Mouse (Mus musculus) hindbrain, embryonic 12.5 days (tissue): ENCODE results near the gene Mapk8ip3. TPM values are rescaled to one million over a fixed set of nuclear protein-coding genes. Genes with fewer than 3 reads are reported as not detected.
A peak's percentile ranks its signal among the peaks of the same experiment; 100 is the strongest.

Experiments
- ATAC-seq: fragments of 200-750 bp; cut with Nextera tagmentation; 2 replicates; pipeline ENCODE4 v1.8.0; 2017; ENCODE audit warnings: moderate TSS enrichment; ENCODE audit not compliant: low FRiP score
- H3K27ac ChIP-seq: fragments of 300-500 bp; sonication (generic); 2 replicates; pipeline ENCODE4 v1.5.1; 2016; ENCODE audit warnings: mild to moderate bottlenecking
- H3K27me3 ChIP-seq: fragments of 300-500 bp; sonication (generic); 2 replicates; pipeline ENCODE4 v1.6.1; 2016; ENCODE audit warnings: mild to moderate bottlenecking
- H3K36me3 ChIP-seq: fragments of 300-500 bp; sonication (generic); 2 replicates; pipeline ENCODE4 v1.6.1; 2016; ENCODE audit warnings: mild to moderate bottlenecking
- H3K4me1 ChIP-seq: fragments of 300-500 bp; sonication (generic); 2 replicates; pipeline ENCODE4 v1.6.1; 2016
- H3K4me2 ChIP-seq: fragments of 300-500 bp; sonication (generic); replicated peaks from 2 replicates; pipeline ENCODE4 v1.6.1; 2016; ENCODE audit warnings: mild to moderate bottlenecking
- H3K4me3 ChIP-seq: fragments of 300-500 bp; sonication (generic); 2 replicates; pipeline ENCODE4 v1.5.1; 2016; ENCODE audit warnings: mild to moderate bottlenecking
- H3K9ac ChIP-seq: fragments of 300-500 bp; sonication (generic); 2 replicates; pipeline ENCODE4 v1.6.1; 2016; ENCODE audit warnings: mild to moderate bottlenecking, moderate library complexity
- H3K9me3 ChIP-seq: fragments of 300-500 bp; sonication (generic); replicated peaks from 2 replicates; pipeline ENCODE4 v1.6.1; 2016; ENCODE audit warnings: mild to moderate bottlenecking
- WGBS: fragments of 180-500 bp; shearing (Covaris S2); methylation state at CpG from one replicate; pipeline ENCODE4 v1.1.7; 2016; 5-methylcytosine and 5-hydroxymethylcytosine counted together
- polyA plus RNA-seq: library from polyadenylated mRNA; unstranded; fragments of >200 nt; fragmentation: Nextera tagmentation; extraction: Ambion mirVana; gene quantifications from 2 replicates; pipeline ENCODE4 v1.2.1, GENCODE M21; 2016

Gene Mapk8ip3
- polyA plus RNA-seq, 1 experiment from 2014 or later = 84.7 TPM

DNA sequence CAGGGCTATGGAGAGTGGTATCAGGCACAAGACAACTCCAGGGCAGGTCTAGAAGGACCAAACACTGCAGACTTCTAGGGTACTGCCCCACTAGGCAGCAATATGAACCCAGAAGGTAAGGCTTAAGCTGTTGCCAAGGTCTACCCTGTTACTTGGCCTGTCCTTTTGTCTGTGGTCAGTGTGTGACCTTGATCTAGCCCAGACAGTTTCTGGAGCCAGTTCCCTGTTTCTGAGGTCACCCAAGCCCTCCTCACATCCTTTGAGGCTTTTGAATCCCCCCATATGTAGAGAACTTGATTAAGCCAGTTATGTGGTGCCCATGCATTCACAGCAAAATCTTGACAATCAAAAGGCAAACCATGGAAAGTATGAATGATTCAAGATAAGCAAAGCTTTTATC is 1.1 kb downstream of the Mapk8ip3 start:
- Histone ChIP-seq H3K4me2 (peak overlapping the region; percentile 78), H3K9ac (peak overlapping the region; percentile 86), H3K27me3 (no peaks in the 10 kb centered on the region), H3K9me3 (no peaks in the 10 kb centered on the region), H3K4me3 (peak overlapping the region; percentile 79), H3K27ac (no peak overlapping the region), H3K4me1 (peaks cover 24% of the 10 kb centered on the region), H3K36me3 (peaks cover 8% of the 10 kb centered on the region; the same call in 1 of the 2 replicates)
- no peak for ATAC-seq

DNA sequence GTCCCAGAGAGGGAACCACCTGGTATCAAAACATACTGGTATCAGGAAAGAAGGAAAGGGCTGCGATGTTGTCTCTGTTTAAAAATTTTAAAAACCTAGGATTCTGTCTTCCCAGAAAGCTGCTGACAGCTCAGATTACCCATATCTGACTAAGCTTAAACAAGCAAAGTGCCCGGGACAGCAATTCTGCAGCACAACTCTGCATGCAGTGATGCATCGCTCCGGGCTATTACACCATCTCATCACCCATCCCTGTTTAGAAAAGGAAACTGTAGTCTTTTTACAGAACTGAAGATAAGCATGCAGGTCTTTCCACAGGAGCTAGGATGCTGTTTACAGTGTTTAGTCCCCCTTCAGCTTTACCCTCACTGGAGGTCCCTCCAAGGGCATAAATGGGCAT is 1.9 kb downstream of the Mapk8ip3 start:
- 87% methylated on average over 4 of the region's 4 CpGs for WGBS
- Histone ChIP-seq H3K27ac (no peak overlapping the region), H3K9me3 (no peaks in the 10 kb centered on the region), H3K4me2 (peak overlapping the region; percentile 78), H3K36me3 (peaks cover 8% of the 10 kb centered on the region; the same call in 1 of the 2 replicates), H3K9ac (peak overlapping the region; percentile 86), H3K4me3 (peak overlapping the region; percentile 79), H3K27me3 (no peaks in the 10 kb centered on the region), H3K4me1 (peaks cover 24% of the 10 kb centered on the region)
- ATAC-seq = no peak

GRCm38 (mm10) chr17:24933163-24933562 is 3.6 kb downstream of the Mapk8ip3 start:
- Histone ChIP-seq H3K4me1 (peaks cover 24% of the 10 kb centered on the region), H3K9ac (no peak overlapping the region), H3K36me3 (peaks cover 13% of the 10 kb centered on the region; the same call in 1 of the 2 replicates), H3K4me3 (no peak overlapping the region), H3K9me3 (no peaks in the 10 kb centered on the region), H3K27me3 (no peaks in the 10 kb centered on the region), H3K4me2 (no peak overlapping the region), H3K27ac (no peak overlapping the region)
- WGBS = 75% methylated on average over 4 of the region's 4 CpGs
- ATAC-seq = no peak

DNA sequence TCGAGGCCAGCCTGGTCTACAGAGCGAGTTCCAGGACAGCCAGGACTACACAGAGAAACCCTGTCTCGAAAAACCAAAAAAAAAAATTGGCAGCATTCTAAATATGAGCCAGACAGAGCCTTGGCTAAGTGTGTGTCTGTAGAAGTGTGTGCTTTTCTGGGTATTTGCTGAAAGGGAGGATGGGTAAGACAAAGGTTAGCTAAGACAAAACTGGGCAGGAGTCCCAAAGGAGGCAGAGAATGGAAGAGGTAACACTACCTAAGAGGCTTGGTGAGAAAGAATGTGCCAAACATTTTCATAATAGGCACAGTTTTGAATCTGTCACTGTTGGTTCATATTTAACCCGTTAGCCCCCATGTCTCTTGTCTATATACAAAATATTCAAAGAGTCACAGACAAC is 4.3 kb downstream of the Mapk8ip3 start:
- no peaks in the 10 kb centered on the region for H3K27me3 ChIP-seq
- peaks cover 17% of the 10 kb centered on the region for H3K36me3 ChIP-seq
- no peak overlapping the region for H3K4me2 ChIP-seq
- no peaks in the 10 kb centered on the region for H3K9me3 ChIP-seq
- peaks cover 24% of the 10 kb centered on the region for H3K4me1 ChIP-seq
- 92% methylated on average over 4 of the region's 4 CpGs for WGBS
- no peak overlapping the region for H3K9ac ChIP-seq
- no peak overlapping the region for H3K27ac ChIP-seq
- no peak overlapping the region for H3K4me3 ChIP-seq
- no peak for ATAC-seq

DNA sequence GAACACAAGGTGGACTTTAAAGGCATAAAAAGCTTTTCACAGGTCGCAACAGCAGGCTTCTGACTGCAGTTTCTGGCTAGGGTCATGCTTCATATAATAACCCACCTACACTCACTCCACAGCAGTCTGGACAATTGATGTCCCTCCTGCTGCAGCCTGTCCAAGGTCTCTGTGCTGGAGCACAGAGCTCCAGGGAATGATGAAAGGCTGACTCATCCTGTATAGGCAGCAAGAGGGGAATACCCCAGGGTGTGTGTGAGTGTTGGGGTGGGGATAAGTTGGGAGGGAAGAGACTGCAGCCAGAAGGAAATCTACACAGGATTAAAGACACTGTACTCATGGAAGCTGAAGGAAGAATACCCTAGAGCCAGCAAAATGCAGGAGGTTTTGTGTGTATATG is 7.3 kb downstream of the Mapk8ip3 start:
- Histone ChIP-seq H3K4me1 (peaks cover 7% of the 10 kb centered on the region), H3K36me3 (peaks cover 42% of the 10 kb centered on the region)
- no peak for ATAC-seq

GRCm38 (mm10) chr17:24923246-24923645 is 13.5 kb downstream of the Mapk8ip3 start:
- Histone ChIP-seq H3K36me3 (peaks cover 91% of the 10 kb centered on the region), H3K4me3 (no peak overlapping the region)
- ATAC-seq = no peak

More for the DNA sequence above, 7.3 kb downstream of the Mapk8ip3 start:
- Histone ChIP-seq H3K4me3 (no peak overlapping the region), H3K27me3 (no peaks in the 10 kb centered on the region), H3K4me2 (no peak overlapping the region), H3K9ac (no peak overlapping the region), H3K27ac (no peak overlapping the region), H3K9me3 (no peaks in the 10 kb centered on the region)
- WGBS = 87% methylated on average over 1 of the region's 1 CpGs

DNA sequence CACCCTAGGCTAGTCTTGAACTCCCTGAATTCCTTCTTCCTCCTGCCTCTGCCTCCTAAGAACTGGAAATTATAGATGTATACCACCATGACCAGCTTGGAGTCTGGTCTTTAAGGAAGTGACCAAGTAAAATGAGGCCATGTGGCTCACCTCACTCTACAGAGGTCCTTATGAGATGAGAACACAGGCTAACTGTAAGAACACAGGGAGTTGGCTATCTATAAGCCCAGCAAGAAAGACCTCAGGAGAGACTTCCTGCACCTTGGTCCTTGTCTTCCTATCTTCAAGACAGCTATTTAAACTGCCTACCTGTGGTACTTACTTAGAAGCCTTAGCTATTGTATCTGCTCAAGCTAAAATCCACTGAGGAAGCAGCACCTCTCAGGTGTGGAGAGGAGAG is 22.8 kb downstream of the Mapk8ip3 start:
- no peak overlapping the region for H3K9ac ChIP-seq
- ATAC-seq = no peak
- H3K27me3 ChIP-seq = no peaks in the 10 kb centered on the region
- H3K9me3 ChIP-seq = no peaks in the 10 kb centered on the region
- no peak overlapping the region for H3K4me3 ChIP-seq
- H3K36me3 ChIP-seq = peaks cover 96% of the 10 kb centered on the region
- H3K4me2 ChIP-seq = no peak overlapping the region
- H3K4me1 ChIP-seq = no peaks in the 10 kb centered on the region
- H3K27ac ChIP-seq = no peak overlapping the region

More at GRCm38 (mm10) chr17:24923246-24923645, 13.5 kb downstream of the Mapk8ip3 start:
- no peak overlapping the region for H3K9ac ChIP-seq
- H3K4me2 ChIP-seq = no peak overlapping the region
- H3K27ac ChIP-seq = no peak overlapping the region
- H3K27me3 ChIP-seq = no peaks in the 10 kb centered on the region
- WGBS = 100% methylated on average over 1 of the region's 1 CpGs
- no peaks in the 10 kb centered on the region for H3K9me3 ChIP-seq
- H3K4me1 ChIP-seq = no peaks in the 10 kb centered on the region

- Histone ChIP-seq H3K4me1 (no peaks in the 10 kb centered on the region), H3K9me3 (no peaks in the 10 kb centered on the region), H3K9ac (no peak overlapping the region), H3K27ac (no peak overlapping the region), H3K27me3 (no peaks in the 10 kb centered on the region), H3K4me2 (no peak overlapping the region), H3K36me3 (peaks cover 99% of the 10 kb centered on the region), H3K4me3 (no peak overlapping the region)
- ATAC-seq = no peak
- 94% methylated on average over 2 of the region's 2 CpGs for WGBS
Measured at GRCm38 (mm10) chr17:24907591-24907990, 29.2 kb downstream of the Mapk8ip3 start.

DNA sequence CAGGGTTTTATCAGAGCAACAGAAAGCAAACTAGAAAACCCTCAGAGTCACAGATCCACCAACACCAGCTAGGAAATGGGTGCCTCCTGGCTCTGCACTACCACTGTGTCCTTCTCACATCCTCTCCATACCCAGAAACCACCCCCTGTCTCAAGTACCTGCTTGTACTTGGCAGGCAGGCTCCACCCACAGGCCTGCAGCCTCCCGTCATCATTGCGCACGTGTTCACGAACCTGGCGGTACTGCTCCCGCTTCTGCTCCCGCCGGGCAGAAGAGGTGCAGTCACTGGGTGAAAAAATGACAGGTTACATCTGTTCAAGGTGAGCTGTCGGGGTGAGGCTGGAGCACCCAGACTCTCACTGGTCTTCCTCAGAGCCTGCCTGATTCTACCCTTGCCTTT is 33.0 kb downstream of the Mapk8ip3 start:
- no peak overlapping the region for H3K4me3 ChIP-seq
- WGBS = 91% methylated on average over 9 of the region's 9 CpGs
- H3K4me2 ChIP-seq = no peak overlapping the region
- no peaks in the 10 kb centered on the region for H3K4me1 ChIP-seq
- H3K27me3 ChIP-seq = no peaks in the 10 kb centered on the region
- ATAC-seq = no peak
- H3K36me3 ChIP-seq = peaks cover 99% of the 10 kb centered on the region
- no peaks in the 10 kb centered on the region for H3K9me3 ChIP-seq
- H3K9ac ChIP-seq = no peak overlapping the region
- no peak overlapping the region for H3K27ac ChIP-seq

DNA sequence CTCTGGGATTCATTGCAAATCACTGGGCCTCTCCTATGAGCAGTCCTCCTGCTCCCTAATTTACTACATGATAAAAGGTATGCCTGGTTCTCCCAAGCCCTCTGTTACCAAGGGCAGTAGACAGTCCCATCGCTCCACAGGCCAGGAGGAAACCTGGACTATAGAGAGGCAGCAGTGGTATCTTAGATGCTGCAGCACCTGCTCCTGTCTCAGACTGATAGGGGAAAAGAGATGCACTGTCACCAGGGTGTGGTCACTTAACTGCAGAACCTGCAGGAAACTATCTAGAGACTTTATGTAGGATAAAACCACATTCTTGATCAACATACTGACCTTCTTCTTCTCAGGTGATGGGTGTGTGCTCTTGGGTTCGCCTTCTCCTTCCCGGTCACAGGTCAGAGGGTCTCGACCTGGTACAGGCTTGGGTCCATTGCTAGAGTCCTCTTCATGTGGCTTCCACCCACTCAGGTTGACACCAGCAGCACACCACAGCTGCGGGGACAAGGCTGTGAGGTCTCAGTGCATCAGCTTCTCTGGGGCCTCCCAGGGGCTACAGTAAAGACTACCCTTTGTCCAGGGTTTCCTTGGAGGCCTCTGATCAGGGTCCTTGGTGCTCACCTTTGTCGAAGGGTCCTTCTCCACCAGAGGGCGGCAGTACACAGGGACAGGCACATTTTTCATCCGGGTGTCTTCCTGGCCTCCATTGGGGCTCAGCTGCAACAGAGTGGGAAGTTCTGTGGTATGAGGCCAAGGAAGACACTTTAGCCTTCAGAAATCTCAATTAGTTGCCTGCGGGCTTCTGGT is 33.9 kb downstream of the Mapk8ip3 start:
- WGBS = 68% methylated on average over 9 of the region's 9 CpGs
- peaks cover 2% of the 10 kb centered on the region for H3K4me1 ChIP-seq
- H3K4me2 ChIP-seq = no peak overlapping the region

DNA sequence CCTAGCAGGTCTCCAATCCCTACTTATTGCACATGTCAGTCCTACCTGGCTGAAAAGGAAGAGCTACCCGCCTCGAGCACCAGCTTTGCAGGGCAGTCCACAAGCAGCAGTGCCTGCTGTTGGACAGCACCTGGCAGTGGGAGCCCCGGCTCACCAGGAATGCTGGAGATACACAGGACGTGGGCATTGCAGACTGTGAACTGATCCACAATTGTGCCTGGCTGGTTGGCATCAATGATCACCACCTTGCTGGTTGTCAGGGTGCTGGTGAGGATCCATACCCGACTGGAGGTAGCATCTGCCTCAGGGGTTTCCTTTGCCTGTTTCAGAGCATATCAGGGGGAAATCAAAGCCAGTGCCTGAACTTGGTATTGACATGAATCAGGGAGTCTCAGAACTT is 34.7 kb downstream of the Mapk8ip3 start:
- WGBS = 90% methylated on average over 5 of the region's 5 CpGs
- H3K9me3 ChIP-seq = no peaks in the 10 kb centered on the region
- H3K9ac ChIP-seq = no peak overlapping the region
- no peak overlapping the region for H3K4me3 ChIP-seq
- H3K36me3 ChIP-seq = peaks cover 99% of the 10 kb centered on the region
- no peaks in the 10 kb centered on the region for H3K27me3 ChIP-seq
- peaks cover 9% of the 10 kb centered on the region for H3K4me1 ChIP-seq
- H3K4me2 ChIP-seq = no peak overlapping the region
- no peak overlapping the region for H3K27ac ChIP-seq
- ATAC-seq = no peak

More for the DNA sequence above, 33.9 kb downstream of the Mapk8ip3 start:
- Histone ChIP-seq H3K9ac (no peak overlapping the region), H3K36me3 (peaks cover 99% of the 10 kb centered on the region), H3K27ac (no peak overlapping the region), H3K27me3 (no peaks in the 10 kb centered on the region), H3K4me3 (no peak overlapping the region), H3K9me3 (no peaks in the 10 kb centered on the region)
- ATAC-seq = no peak

DNA sequence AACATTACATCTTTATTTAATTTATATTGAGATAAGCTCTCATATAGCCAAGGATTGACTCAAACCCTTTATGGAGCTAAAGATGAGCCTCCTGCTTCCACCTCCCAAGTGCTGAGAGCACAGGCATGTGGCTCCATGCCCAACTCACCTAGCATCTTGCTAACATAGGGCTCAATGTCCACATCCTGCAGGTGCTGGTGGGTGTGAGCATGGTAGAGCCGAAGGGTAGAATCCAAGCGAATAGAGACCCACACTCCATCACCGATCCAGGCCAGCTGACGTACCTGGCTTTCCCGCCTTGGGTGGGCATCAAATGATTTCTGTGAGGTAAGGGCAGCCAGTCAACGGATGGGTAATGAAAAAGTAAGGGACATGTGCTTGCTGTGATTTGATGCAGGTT is 36.8 kb downstream of the Mapk8ip3 start:
- Histone ChIP-seq H3K27me3 (no peaks in the 10 kb centered on the region), H3K9me3 (no peaks in the 10 kb centered on the region), H3K27ac (no peak overlapping the region), H3K36me3 (peaks cover 78% of the 10 kb centered on the region), H3K4me3 (no peak overlapping the region), H3K4me2 (no peak overlapping the region), H3K4me1 (peaks cover 24% of the 10 kb centered on the region), H3K9ac (no peak overlapping the region)
- WGBS = 93% methylated on average over 6 of the region's 6 CpGs
- no peak for ATAC-seq

- Histone ChIP-seq H3K4me3 (no peak overlapping the region), H3K9me3 (no peaks in the 10 kb centered on the region), H3K4me2 (no peak overlapping the region), H3K36me3 (peaks cover 69% of the 10 kb centered on the region), H3K27ac (no peak overlapping the region), H3K9ac (no peak overlapping the region), H3K4me1 (peaks cover 27% of the 10 kb centered on the region), H3K27me3 (no peaks in the 10 kb centered on the region)
- ATAC-seq = no peak
- WGBS = 87% methylated on average over 5 of the region's 5 CpGs
Measured at GRCm38 (mm10) chr17:24899153-24899552, 37.6 kb downstream of the Mapk8ip3 start.
